Mouse (Mus musculus) midbrain, embryonic 14.5 days (tissue): ENCODE results near the gene Gzmc. TPM values are rescaled to one million over a fixed set of nuclear protein-coding genes. Genes with fewer than 3 reads are reported as not detected.
"Not testable (repeated sequence)": the region's sequence is repeated elsewhere in the genome, so short reads cannot be mapped to it uniquely, and the experiment has no call there.

Source experiments
- ATAC-seq: fragments of 200-750 bp; cut with Nextera tagmentation; 2 replicates; pipeline ENCODE4 v1.8.0; 2017; ENCODE audit warnings: moderate number of reproducible peaks, moderate library complexity; ENCODE audit not compliant: low FRiP score, low TSS enrichment
- DNase-seq: peaks from one replicate; pipeline ENCODE4 v3.0.0-alpha.2; 2015
- H3K27ac ChIP-seq: fragments of 300-500 bp; sonication (generic); replicated peaks from 2 replicates; pipeline ENCODE4 v1.5.1; 2014; ENCODE audit warnings: mild to moderate bottlenecking, low read depth, low read length, moderate library complexity
- H3K27me3 ChIP-seq: fragments of 300-500 bp; sonication (generic); 2 replicates; pipeline ENCODE4 v1.6.1; 2014; ENCODE audit warnings: low read length, control low read depth, mixed read lengths; ENCODE audit not compliant: control insufficient read depth, insufficient read depth
- H3K36me3 ChIP-seq: fragments of 300-500 bp; sonication (generic); 2 replicates; pipeline ENCODE4 v1.6.1; 2014; ENCODE audit warnings: low read length, control low read depth; ENCODE audit not compliant: control insufficient read depth, insufficient read depth
- H3K4me1 ChIP-seq: fragments of 300-500 bp; sonication (generic); 2 replicates; pipeline ENCODE4 v1.6.1; 2014; ENCODE audit warnings: mild to moderate bottlenecking, antibody characterized with exemption, low read length, control low read depth; ENCODE audit not compliant: control insufficient read depth, insufficient read depth
- H3K4me2 ChIP-seq: fragments of 300-500 bp; sonication (generic); 2 replicates; pipeline ENCODE4 v1.6.1; 2014; ENCODE audit warnings: mild to moderate bottlenecking, low read length, moderate library complexity
- H3K4me3 ChIP-seq: fragments of 300-500 bp; sonication (generic); replicated peaks from 2 replicates; pipeline ENCODE4 v1.5.1; 2014; ENCODE audit warnings: low read depth, low read length
- H3K9ac ChIP-seq: fragments of 300-500 bp; sonication (generic); replicated peaks from 2 replicates; pipeline ENCODE4 v1.6.1; 2014; ENCODE audit warnings: mild to moderate bottlenecking, low read length, moderate library complexity
- H3K9me3 ChIP-seq: fragments of 300-500 bp; sonication (generic); 2 replicates; pipeline ENCODE4 v1.6.1; 2016; ENCODE audit warnings: low read length, control low read depth, mixed read lengths; ENCODE audit not compliant: control insufficient read depth
- WGBS: fragments of 180-500 bp; shearing (Covaris S2); extraction: QIAGEN DNeasy Blood & Tissue Kit; methylation state at CpG from one replicate; pipeline ENCODE4 v1.1.7; 2014; 5-methylcytosine and 5-hydroxymethylcytosine counted together
- polyA plus RNA-seq: library from polyadenylated mRNA; unstranded; fragments of >200 nt; fragmentation: Nextera tagmentation; extraction: Ambion mirVana; gene quantifications from 2 replicates; pipeline ENCODE4 v1.2.1, GENCODE M21; 2014

Gzmc gene
- polyA plus RNA-seq, result not detected in 2 replicates

- no peak within 1 kb of the TSS for H3K4me2 ChIP-seq
- H3K9me3 ChIP-seq, result no peaks in the 10 kb centered on the region
- H3K27me3 ChIP-seq, result no peaks in the 10 kb centered on the region
- no peak for DNase-seq
- no peaks in the 10 kb centered on the region for H3K36me3 ChIP-seq
- H3K4me1 ChIP-seq, result no peaks in the 10 kb centered on the region
- H3K9ac ChIP-seq, result no peak within 1 kb of the TSS
- ATAC-seq, result no peak
- no peak within 1 kb of the TSS for H3K4me3 ChIP-seq
- 82% methylated on average over 2 of the region's 2 CpGs for WGBS
- no peak within 1 kb of the TSS for H3K27ac ChIP-seq
Observed at GRCm38 (mm10) chr14:56234556-56234955, at the start of gene Gzmc. Gene Gzmc, minus strand, starts transcription at chr14:56234656.

GRCm38 (mm10) chr14:56283816-56284215, 49.4 kb upstream of the Gzmc start:
- H3K36me3 ChIP-seq, result no peaks in the 10 kb centered on the region
- H3K27ac ChIP-seq, result no peak overlapping the region
- H3K9me3 ChIP-seq, result no peaks in the 10 kb centered on the region
- no peaks in the 10 kb centered on the region for H3K4me1 ChIP-seq
- no peak overlapping the region for H3K4me2 ChIP-seq
- no peak overlapping the region for H3K9ac ChIP-seq
- WGBS, result 95% methylated on average over 1 of the region's 1 CpGs
- no peak overlapping the region for H3K4me3 ChIP-seq
- ATAC-seq (no peak), DNase-seq (no peak)
- no peaks in the 10 kb centered on the region for H3K27me3 ChIP-seq

DNA sequence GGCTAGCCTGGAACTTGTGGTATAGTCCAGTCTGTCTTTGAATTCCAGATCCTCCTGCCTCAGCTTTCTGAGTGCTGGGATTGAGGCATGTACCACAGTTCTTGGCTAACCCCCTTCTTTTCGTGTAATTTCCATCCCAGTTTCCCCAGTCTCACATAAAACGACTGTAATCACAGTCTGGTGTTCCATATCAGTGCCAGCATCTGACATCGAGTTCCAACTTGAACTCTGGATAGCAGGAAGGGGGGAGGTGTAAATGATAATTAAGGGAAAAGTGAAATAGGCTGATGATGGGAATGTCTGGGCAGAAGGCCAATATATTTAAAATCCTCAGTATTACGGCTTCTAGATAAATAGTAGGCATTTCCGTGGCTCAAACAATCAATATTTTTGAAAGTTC, 46.6 kb upstream of the Gzmc start:
- Histone ChIP-seq H3K27me3 (no peaks in the 10 kb centered on the region), H3K27ac (no peak overlapping the region), H3K9ac (no peak overlapping the region), H3K4me2 (no peak overlapping the region), H3K9me3 (no peaks in the 10 kb centered on the region), H3K4me3 (no peak overlapping the region), H3K4me1 (no peaks in the 10 kb centered on the region), H3K36me3 (no peaks in the 10 kb centered on the region)
- DNase-seq, result no peak
- WGBS, result 79% methylated on average over 5 of the region's 5 CpGs
- no peak for ATAC-seq

GRCm38 (mm10) chr14:56278691-56279090, 44.2 kb upstream of the Gzmc start:
- H3K4me3 ChIP-seq, H3K4me2 ChIP-seq, H3K27me3 ChIP-seq, H3K36me3 ChIP-seq, H3K9ac ChIP-seq, H3K4me1 ChIP-seq, H3K9me3 ChIP-seq, DNase-seq, ATAC-seq, H3K27ac ChIP-seq: not testable (repeated sequence)
- WGBS, result 40% methylated on average over 7 of the region's 7 CpGs

GRCm38 (mm10) chr14:56276096-56276495, 41.6 kb upstream of the Gzmc start:
- WGBS, result 79% methylated on average over 7 of the region's 7 CpGs
- not testable (repeated sequence) for H3K9ac ChIP-seq, H3K4me3 ChIP-seq, H3K27me3 ChIP-seq, H3K27ac ChIP-seq, H3K9me3 ChIP-seq, ATAC-seq, H3K4me1 ChIP-seq, H3K4me2 ChIP-seq, H3K36me3 ChIP-seq, DNase-seq

GRCm38 (mm10) chr14:56266109-56266508, 31.7 kb upstream of the Gzmc start:
- WGBS, result 88% methylated on average over 1 of the region's 1 CpGs
- Histone ChIP-seq H3K4me2 (no peak overlapping the region), H3K9ac (no peak overlapping the region), H3K36me3 (no peaks in the 10 kb centered on the region), H3K4me1 (no peaks in the 10 kb centered on the region), H3K4me3 (no peak overlapping the region), H3K9me3 (no peaks in the 10 kb centered on the region), H3K27ac (no peak overlapping the region), H3K27me3 (no peaks in the 10 kb centered on the region)
- DNase-seq (no peak), ATAC-seq (no peak)

- H3K9me3 ChIP-seq, result no peaks in the 10 kb centered on the region
Observed at GRCm38 (mm10) chr14:56262153-56262552, 27.7 kb upstream of the Gzmc start, which contains the start of gene Gzmb. Gene Gzmb, minus strand, starts transcription at chr14:56262260.

DNA sequence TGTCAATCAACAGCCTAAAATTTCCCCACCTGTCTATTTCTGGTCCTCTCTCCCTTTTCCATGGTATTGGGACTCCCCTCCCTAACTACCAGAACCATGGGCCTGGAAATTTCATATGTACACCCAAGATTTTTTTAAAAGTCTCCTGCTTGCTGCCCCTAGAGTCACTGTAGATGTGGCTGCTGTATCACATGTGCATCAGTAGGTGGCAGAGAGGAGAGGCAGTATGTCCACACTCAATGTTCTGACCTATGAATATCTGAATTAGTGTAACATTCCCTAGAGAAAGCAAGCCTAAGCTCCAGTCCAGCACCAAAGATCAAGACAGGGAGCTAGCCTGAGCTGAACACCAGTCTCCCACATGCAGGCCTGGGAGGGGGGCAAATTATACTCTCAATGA, 6.0 kb upstream of the Gzmc start:
- Histone ChIP-seq H3K27ac (no peak overlapping the region), H3K9me3 (no peaks in the 10 kb centered on the region), H3K36me3 (no peaks in the 10 kb centered on the region), H3K27me3 (no peaks in the 10 kb centered on the region), H3K4me3 (no peak overlapping the region), H3K9ac (no peak overlapping the region), H3K4me2 (no peak overlapping the region), H3K4me1 (no peaks in the 10 kb centered on the region)
- DNase-seq (no peak), ATAC-seq (no peak)

More at GRCm38 (mm10) chr14:56262153-56262552, 27.7 kb upstream of the Gzmc start, which contains the start of gene Gzmb:
- no peak within 1 kb of the TSS for H3K27ac ChIP-seq
- no peak within 1 kb of the TSS for H3K9ac ChIP-seq
- no peaks in the 10 kb centered on the region for H3K27me3 ChIP-seq
- no peak within 1 kb of the TSS for H3K4me2 ChIP-seq
- no peak for DNase-seq
- no peaks in the 10 kb centered on the region for H3K4me1 ChIP-seq
- no peaks in the 10 kb centered on the region for H3K36me3 ChIP-seq
- WGBS, result 90% methylated on average over 5 of the region's 5 CpGs
- H3K4me3 ChIP-seq, result no peak within 1 kb of the TSS
- ATAC-seq, result no peak

GRCm38 (mm10) chr14:56211317-56211716, 23.1 kb downstream of the Gzmc start, which contains the start of gene Gzmf:
Gene Gzmf, minus strand, starts transcription at chr14:56211417.
- WGBS, result 89% methylated on average over 4 of the region's 4 CpGs
- no peaks in the 10 kb centered on the region for H3K27me3 ChIP-seq
- H3K4me2 ChIP-seq, result no peak within 1 kb of the TSS
- no peak within 1 kb of the TSS for H3K4me3 ChIP-seq
- no peaks in the 10 kb centered on the region for H3K36me3 ChIP-seq
- DNase-seq, result no peak
- H3K9me3 ChIP-seq, result no peaks in the 10 kb centered on the region
- no peak for ATAC-seq
- H3K4me1 ChIP-seq, result no peaks in the 10 kb centered on the region
- no peak within 1 kb of the TSS for H3K27ac ChIP-seq
- H3K9ac ChIP-seq, result no peak within 1 kb of the TSS
